Mouse (Mus musculus) neural tube, embryonic 13.5 days (tissue): ENCODE measurements around the gene Pdzph1. TPM values are rescaled to one million over a fixed set of nuclear protein-coding genes. Genes with fewer than 3 reads are reported as not detected.

Source experiments
- ATAC-seq: fragments of 200-750 bp; cut with Nextera tagmentation; 2 replicates; pipeline ENCODE4 v1.8.0; 2017; ENCODE audit warnings: low read depth, mild to moderate bottlenecking, moderate TSS enrichment, moderate library complexity
- H3K27ac ChIP-seq: fragments of 300-500 bp; sonication (generic); replicated peaks from 2 replicates; pipeline ENCODE4 v1.5.1; 2015; ENCODE audit warnings: moderate library complexity, mild to moderate bottlenecking, inconsistent platforms
- H3K27me3 ChIP-seq: fragments of 300-500 bp; sonication (generic); 2 replicates; pipeline ENCODE4 v1.6.1; 2015; ENCODE audit warnings: mild to moderate bottlenecking, inconsistent platforms
- H3K36me3 ChIP-seq: fragments of 300-500 bp; sonication (generic); 2 replicates; pipeline ENCODE4 v1.6.1; 2015; ENCODE audit warnings: mild to moderate bottlenecking, inconsistent platforms
- H3K4me1 ChIP-seq: fragments of 300-500 bp; sonication (generic); replicated peaks from 2 replicates; pipeline ENCODE4 v1.6.1; 2015; ENCODE audit warnings: inconsistent platforms
- H3K4me2 ChIP-seq: fragments of 300-500 bp; sonication (generic); 2 replicates; pipeline ENCODE4 v1.6.1; 2015; ENCODE audit warnings: inconsistent platforms, mild to moderate bottlenecking, moderate library complexity
- H3K4me3 ChIP-seq: fragments of 300-500 bp; sonication (generic); 2 replicates; pipeline ENCODE4 v1.5.1; 2015; ENCODE audit warnings: mild to moderate bottlenecking, inconsistent platforms
- H3K9ac ChIP-seq: fragments of 300-500 bp; sonication (generic); 2 replicates; pipeline ENCODE4 v1.6.1; 2015; ENCODE audit warnings: moderate library complexity, mild to moderate bottlenecking, inconsistent platforms
- H3K9me3 ChIP-seq: fragments of 300-500 bp; sonication (generic); 2 replicates; pipeline ENCODE4 v1.6.1; 2016; ENCODE audit warnings: inconsistent platforms
- WGBS: fragments of 180-500 bp; shearing (Covaris S2); methylation state at CpG from one replicate; pipeline ENCODE4 v1.1.7; 2015; 5-methylcytosine and 5-hydroxymethylcytosine counted together
- polyA plus RNA-seq: library from polyadenylated mRNA; unstranded; fragments of >200 nt; fragmentation: Nextera tagmentation; extraction: Ambion mirVana; gene quantifications from 2 replicates; pipeline ENCODE4 v1.2.1, GENCODE M21; 2015

Pdzph1 gene
- 0.50 and 1.4 TPM in 2 replicates for polyA plus RNA-seq

DNA sequence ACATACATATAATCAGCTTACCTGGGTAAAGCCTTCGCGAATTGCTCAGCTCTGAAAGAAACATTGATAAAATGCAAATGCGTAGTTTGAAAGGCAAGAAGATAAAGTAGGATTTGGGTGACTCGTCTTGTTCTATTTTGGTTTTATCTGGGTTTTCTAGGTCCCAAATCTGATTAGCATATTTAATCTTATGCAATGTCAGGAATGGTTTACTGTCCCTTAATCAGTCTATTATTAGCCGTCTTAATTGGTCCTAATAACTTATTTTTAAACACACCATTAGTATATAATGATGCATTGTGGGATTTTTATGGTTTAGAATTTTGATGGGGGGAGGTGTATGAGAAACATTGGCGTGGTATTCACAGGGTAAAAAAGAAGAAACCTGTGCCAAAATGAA, at the start of gene Pdzph1:
Pdzph1 (minus strand) TSS at position 101 of the 400 bp plus-strand sequence.
- WGBS: 84% methylated on average over 6 of the region's 6 CpGs
- no peaks in the 10 kb centered on the region for H3K36me3 ChIP-seq
- H3K27ac ChIP-seq: no peak within 1 kb of the TSS
- no peak for ATAC-seq
- H3K27me3 ChIP-seq: no peaks in the 10 kb centered on the region
- no peaks in the 10 kb centered on the region for H3K4me1 ChIP-seq
- no peak within 1 kb of the TSS for H3K9ac ChIP-seq
- H3K4me3 ChIP-seq: no peak within 1 kb of the TSS
- no peak within 1 kb of the TSS for H3K4me2 ChIP-seq
- no peaks in the 10 kb centered on the region for H3K9me3 ChIP-seq

DNA sequence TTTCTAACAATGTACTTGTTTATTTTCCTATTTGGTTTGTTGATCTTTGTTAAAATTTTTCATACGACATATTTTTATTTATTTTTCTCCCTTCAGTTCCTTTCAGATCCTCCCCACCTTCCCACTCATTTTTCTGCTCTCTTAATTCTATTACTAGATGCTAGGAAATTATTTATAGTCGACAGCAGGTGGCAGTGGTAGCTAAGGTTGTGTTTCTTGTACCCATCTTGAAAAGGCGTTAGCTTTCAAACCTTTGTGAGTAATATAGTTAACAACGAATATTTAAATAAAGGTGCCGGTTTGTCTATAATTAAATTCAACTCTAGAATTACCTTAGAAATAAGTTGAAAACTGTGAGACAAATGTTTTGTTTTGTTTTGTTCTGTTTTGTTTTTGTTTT, 48.6 kb upstream of the Pdzph1 start:
- WGBS: 52% methylated on average over 5 of the region's 5 CpGs
- Histone ChIP-seq H3K27ac (no peak overlapping the region), H3K4me1 (no peaks in the 10 kb centered on the region), H3K4me3 (no peak overlapping the region), H3K27me3 (no peaks in the 10 kb centered on the region), H3K36me3 (no peaks in the 10 kb centered on the region), H3K9ac (no peak overlapping the region), H3K9me3 (no peaks in the 10 kb centered on the region), H3K4me2 (no peak overlapping the region)
- no peak for ATAC-seq

DNA sequence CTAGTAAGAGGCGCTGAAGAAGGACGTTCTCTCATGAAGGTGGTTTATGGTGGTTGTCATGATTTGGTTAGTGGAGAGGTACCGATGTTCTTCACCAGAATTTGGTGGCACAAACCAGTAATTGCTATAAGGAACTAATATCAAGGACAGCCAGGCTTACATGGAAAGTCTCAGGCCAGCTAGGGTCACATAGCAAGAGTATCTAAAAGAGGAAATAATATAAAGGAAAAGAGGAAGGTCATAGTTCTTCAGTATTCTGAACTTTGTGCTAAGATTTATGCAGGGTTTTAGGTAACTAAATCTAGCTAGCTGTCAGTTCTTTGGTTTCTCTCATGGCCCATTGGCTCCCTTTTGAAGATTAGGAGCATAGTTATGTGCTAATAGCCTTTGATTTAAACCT, 42.3 kb upstream of the Pdzph1 start:
- ATAC-seq: no peak
- no peak overlapping the region for H3K27ac ChIP-seq
- no peak overlapping the region for H3K4me3 ChIP-seq
- WGBS: 86% methylated on average over 3 of the region's 3 CpGs
- no peak overlapping the region for H3K4me2 ChIP-seq
- H3K9me3 ChIP-seq: no peaks in the 10 kb centered on the region
- H3K36me3 ChIP-seq: no peaks in the 10 kb centered on the region
- no peaks in the 10 kb centered on the region for H3K4me1 ChIP-seq
- no peaks in the 10 kb centered on the region for H3K27me3 ChIP-seq
- H3K9ac ChIP-seq: no peak overlapping the region

DNA sequence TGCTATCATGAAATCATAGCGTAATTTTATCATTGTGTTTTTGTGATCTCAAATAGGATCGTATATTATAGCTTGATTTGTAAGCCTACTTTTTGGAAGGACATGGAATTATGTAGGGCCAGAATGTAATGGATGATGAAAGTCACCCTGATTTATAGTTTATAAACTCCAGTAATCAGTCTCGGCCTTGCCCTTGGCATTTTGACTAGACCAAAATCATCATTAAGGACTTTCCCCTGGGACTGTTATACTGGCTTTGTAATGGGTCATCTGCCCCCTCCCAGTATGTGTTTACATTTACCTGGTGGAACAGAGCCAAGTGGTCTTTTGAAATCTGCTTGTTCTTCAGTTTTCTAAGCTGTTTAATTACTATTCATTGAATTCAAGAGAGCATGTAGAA, 35.2 kb upstream of the Pdzph1 start:
- no peak for ATAC-seq
- Histone ChIP-seq H3K4me2 (no peak overlapping the region), H3K4me3 (no peak overlapping the region), H3K27me3 (no peaks in the 10 kb centered on the region), H3K9ac (no peak overlapping the region), H3K4me1 (peaks cover 5% of the 10 kb centered on the region; the same call in 1 of the 2 replicates), H3K9me3 (no peaks in the 10 kb centered on the region), H3K27ac (no peak overlapping the region), H3K36me3 (no peaks in the 10 kb centered on the region)
- WGBS: 73% methylated on average over 3 of the region's 3 CpGs

DNA sequence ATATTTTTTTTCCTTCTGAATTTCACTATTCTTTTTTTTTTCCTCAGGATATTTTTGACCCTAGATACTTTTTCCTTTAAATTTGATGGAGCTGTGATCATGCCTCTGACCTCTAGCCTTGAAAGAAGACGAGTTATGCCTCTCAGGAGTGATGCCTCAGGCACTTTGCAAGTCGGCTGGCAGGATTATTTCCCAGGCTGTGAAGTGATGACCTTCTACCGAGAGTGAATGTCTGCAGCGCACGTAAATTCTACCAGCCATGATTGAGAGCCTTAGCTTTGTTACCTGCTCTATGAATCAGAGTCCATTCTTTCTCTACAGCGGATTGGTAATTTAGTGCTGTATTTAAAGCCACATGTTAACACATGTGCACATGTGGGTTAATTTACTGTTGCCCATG, 33.3 kb upstream of the Pdzph1 start:
- Histone ChIP-seq H3K27me3 (no peaks in the 10 kb centered on the region), H3K4me1 (peaks cover 5% of the 10 kb centered on the region; the same call in 1 of the 2 replicates), H3K4me3 (no peak overlapping the region), H3K4me2 (no peak overlapping the region), H3K9me3 (no peaks in the 10 kb centered on the region), H3K36me3 (no peaks in the 10 kb centered on the region), H3K27ac (no peak overlapping the region), H3K9ac (no peak overlapping the region)
- no peak for ATAC-seq
- 19% methylated on average over 6 of the region's 6 CpGs for WGBS

DNA sequence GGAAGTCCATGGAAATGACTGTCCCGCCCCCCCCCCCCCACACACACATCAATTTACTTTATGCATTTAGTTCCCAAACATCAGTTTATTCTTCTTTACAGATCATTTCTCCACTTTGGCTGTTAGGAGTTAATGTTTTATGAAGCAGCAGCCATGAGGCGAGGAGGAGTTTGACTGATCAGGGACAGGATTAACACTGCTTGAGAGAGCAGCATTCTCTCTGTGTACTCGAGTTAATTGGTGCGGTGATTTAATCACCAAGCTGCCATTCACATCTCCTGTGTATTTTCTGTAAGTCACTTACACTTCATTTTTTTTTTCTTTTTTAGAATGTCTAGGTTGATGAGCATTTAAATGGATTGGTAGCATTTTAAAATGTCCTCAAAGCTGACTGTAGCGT, 32.8 kb upstream of the Pdzph1 start:
- Histone ChIP-seq H3K27me3 (no peaks in the 10 kb centered on the region), H3K4me2 (no peak overlapping the region), H3K9me3 (no peaks in the 10 kb centered on the region), H3K4me3 (no peak overlapping the region), H3K36me3 (no peaks in the 10 kb centered on the region), H3K4me1 (peaks cover 5% of the 10 kb centered on the region; the same call in 1 of the 2 replicates), H3K27ac (no peak overlapping the region), H3K9ac (no peak overlapping the region)
- 45% methylated on average over 5 of the region's 5 CpGs for WGBS
- ATAC-seq: no peak

DNA sequence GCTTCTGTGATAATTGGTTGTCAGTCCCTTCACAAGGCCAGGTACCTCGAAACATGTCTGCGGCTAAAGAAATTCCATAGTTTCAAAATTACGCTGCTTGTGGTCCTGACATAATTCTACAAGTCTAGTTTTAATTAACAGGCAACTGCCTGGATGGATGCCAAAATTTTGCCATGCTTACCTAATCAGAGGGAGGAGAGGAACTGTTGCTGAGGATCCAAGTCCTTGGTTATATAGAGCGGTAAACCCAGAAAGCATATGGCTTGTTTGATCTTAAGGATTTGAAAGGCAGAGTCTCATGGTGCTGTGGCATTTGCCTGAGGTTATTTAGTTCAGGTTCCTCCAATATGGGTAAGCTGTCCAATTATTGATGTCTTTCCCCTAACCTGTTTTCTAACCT, 27.5 kb upstream of the Pdzph1 start:
- no peak for ATAC-seq
- no peaks in the 10 kb centered on the region for H3K9me3 ChIP-seq
- no peak overlapping the region for H3K27ac ChIP-seq
- H3K36me3 ChIP-seq: no peaks in the 10 kb centered on the region
- no peak overlapping the region for H3K9ac ChIP-seq
- 86% methylated on average over 4 of the region's 4 CpGs for WGBS
- no peak overlapping the region for H3K4me2 ChIP-seq
- H3K4me3 ChIP-seq: no peak overlapping the region
- H3K27me3 ChIP-seq: no peaks in the 10 kb centered on the region
- H3K4me1 ChIP-seq: no peaks in the 10 kb centered on the region

DNA sequence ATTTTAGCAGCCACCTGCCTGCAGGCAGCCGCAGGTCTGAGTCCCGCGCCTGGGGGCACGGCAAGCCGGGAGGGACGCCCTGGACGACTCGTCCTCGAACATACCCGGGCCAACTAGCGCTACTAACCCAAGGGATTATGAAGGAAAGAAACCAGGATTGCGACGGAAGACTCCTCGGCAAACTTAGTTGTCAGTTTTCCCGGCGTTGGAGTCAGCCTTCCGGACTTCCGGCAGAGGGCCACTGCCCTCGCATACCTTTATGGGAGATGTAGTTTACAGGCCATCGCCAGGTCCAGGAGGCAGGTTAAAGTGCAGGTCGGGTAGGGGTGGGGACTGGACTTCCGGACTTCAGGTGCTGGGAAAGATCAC, 21.9 kb upstream of the Pdzph1 start, which contains the start of gene Nudt12:
Nudt12 (minus strand) TSS at position 282 of the 369 bp plus-strand sequence.
- peak; percentile 91 for ATAC-seq
- Histone ChIP-seq H3K27ac (no peak within 1 kb of the TSS), H3K4me1 (0 out of 2 replicates have a peak, but pooled peaks cover 4% of the 10 kb centered on the region), H3K4me2 (peak within 1 kb of the TSS; percentile 88), H3K9ac (peak within 1 kb of the TSS; percentile 70), H3K36me3 (no peaks in the 10 kb centered on the region), H3K9me3 (no peaks in the 10 kb centered on the region), H3K4me3 (peak within 1 kb of the TSS; percentile 76), H3K27me3 (no peaks in the 10 kb centered on the region)
- WGBS: 2% methylated on average over 22 of the region's 22 CpGs

DNA sequence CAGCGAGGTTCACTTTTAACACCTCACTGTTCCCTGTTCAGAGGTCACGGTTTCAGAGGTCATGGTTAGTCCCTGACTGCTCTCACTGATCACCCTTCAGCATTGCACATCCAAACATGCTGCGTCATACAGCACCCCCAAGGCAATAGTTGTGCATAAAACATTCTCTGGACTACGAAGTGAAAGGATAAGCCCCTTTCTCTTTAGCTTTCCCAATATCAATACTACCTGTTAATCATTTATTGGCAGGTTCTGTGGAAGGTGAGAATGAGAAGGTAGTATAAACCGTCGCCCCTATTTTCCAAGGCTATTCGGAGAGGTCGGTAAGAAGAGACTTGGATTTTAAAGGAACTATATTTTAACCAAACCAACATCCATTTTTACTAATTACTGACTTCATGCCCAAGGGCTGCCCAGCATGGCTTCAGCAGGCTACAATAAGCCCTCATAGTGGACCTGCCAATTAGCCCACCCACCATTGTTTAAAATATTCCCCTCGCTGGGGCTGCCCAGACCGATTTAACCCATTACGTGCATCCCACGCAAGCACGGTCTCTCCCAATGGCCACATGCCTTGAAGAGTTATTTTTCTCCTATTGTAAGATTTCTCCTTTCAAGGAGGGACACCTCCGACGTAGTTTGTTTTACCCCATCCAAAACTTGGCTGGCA, 21.4 kb upstream of the Pdzph1 start:
- no peaks in the 10 kb centered on the region for H3K36me3 ChIP-seq
- peak overlapping the region; percentile 88 for H3K4me2 ChIP-seq
- H3K4me1 ChIP-seq: 0 out of 2 replicates have a peak, but pooled peaks cover 4% of the 10 kb centered on the region
- ATAC-seq: peak; percentile 71
- H3K9me3 ChIP-seq: no peaks in the 10 kb centered on the region
- no peak overlapping the region for H3K27ac ChIP-seq
- H3K27me3 ChIP-seq: no peaks in the 10 kb centered on the region
- peak overlapping the region; percentile 70 for H3K9ac ChIP-seq
- peak overlapping the region; percentile 76 for H3K4me3 ChIP-seq
- WGBS: 5% methylated on average over 15 of the region's 15 CpGs

DNA sequence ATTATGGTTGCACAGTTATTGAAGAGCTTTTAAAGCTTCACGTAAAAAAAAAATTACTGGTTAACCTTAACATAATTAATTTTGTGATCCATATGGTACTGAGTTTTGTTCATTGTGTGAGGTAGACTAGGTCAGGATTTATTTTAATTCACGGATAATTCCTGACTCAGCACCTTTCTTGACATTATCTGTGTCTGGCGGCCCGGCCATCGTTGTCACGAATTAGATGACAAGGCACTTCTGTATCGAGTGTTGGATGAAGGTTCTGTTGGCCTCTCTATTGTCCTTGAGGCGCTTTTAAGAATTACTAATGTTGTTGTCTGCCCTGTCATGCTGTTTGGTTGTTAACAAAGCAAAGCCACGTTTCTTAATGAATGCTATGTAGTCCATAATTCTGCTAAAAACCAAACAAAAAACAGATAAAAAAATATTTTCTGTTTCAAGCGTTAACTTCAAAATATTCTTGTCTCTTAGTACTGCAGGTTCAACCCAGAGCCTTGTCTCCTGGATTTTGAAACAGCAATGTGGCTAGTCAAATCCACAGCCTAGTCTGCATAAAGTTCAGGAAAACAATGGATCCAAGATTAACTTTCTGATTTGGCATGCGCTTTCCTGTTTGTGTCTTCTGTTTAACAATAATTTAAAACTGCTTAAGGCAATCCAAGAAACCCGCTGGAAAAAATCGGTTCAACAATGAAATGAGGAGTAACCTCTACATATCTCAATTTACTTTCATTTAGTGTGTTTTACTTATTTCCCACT, 20.6 kb upstream of the Pdzph1 start:
- no peaks in the 10 kb centered on the region for H3K9me3 ChIP-seq
- no peak overlapping the region for H3K4me3 ChIP-seq
- H3K27ac ChIP-seq: no peak overlapping the region
- H3K27me3 ChIP-seq: no peaks in the 10 kb centered on the region
- no peaks in the 10 kb centered on the region for H3K36me3 ChIP-seq
- ATAC-seq: no peak
- no peak overlapping the region for H3K9ac ChIP-seq
- H3K4me2 ChIP-seq: no peak overlapping the region
- H3K4me1 ChIP-seq: 0 out of 2 replicates have a peak, but pooled peaks cover 4% of the 10 kb centered on the region
- 68% methylated on average over 13 of the region's 13 CpGs for WGBS

DNA sequence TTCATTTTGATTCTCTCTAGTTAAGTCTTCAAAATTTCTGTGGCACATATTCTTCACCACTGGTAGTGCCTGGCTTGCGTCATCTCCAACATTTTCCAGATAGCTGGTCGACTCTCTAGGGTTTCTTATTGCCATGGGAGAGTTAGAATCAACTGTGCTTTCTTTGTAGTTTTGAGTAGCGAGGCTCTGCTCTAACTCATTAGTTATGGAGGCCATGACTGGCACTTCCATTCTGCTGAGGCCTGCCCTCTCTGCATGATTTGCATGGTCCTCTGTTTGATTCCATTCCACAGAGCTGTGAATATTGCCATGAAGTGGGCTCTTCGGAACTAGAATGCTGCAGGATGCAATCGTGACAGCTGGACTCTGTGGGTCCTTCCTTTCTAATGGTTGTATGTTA, 17.9 kb downstream of the Pdzph1 start:
- H3K27ac ChIP-seq: no peak overlapping the region
- WGBS: 47% methylated on average over 5 of the region's 5 CpGs
- H3K9me3 ChIP-seq: no peaks in the 10 kb centered on the region
- no peaks in the 10 kb centered on the region for H3K27me3 ChIP-seq
- no peak overlapping the region for H3K9ac ChIP-seq
- H3K4me2 ChIP-seq: no peak overlapping the region
- 0 out of 2 replicates have a peak, but pooled peaks cover 5% of the 10 kb centered on the region for H3K4me1 ChIP-seq
- H3K36me3 ChIP-seq: no peaks in the 10 kb centered on the region
- H3K4me3 ChIP-seq: no peak overlapping the region
- no peak for ATAC-seq

DNA sequence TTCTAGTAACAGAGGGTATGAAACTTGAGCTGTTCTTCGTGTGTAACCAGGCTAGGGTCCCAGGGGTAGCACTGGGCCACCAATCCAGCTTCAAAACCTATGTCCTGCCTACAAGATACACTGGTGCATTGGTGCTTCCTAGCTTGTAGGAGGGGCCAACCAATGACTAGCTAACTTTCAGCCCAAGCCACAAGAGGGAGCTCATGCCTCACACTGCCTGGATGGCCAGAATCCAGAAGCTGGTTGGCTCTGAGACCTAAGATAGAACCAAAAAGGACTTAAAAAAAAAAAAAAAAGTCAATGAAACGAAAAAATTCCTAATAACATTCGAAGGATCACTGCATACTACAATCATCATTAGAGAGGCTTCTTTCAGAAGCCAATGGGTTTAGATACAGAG, 31.3 kb downstream of the Pdzph1 start:
- 33% methylated on average over 3 of the region's 3 CpGs for WGBS
- ATAC-seq: no peak
- Histone ChIP-seq H3K27me3 (no peaks in the 10 kb centered on the region), H3K9ac (no peak overlapping the region), H3K27ac (no peak overlapping the region), H3K4me2 (no peak overlapping the region), H3K4me1 (no peaks in the 10 kb centered on the region), H3K9me3 (no peaks in the 10 kb centered on the region), H3K36me3 (no peaks in the 10 kb centered on the region), H3K4me3 (no peak overlapping the region)
